Mouse (Mus musculus) c-Kit-positive CD71-positive TER-119-negative erythroid progenitor cells, embryonic 14.5 days (primary cell): ENCODE measurements around the gene AF067063.
"Not testable (repeated sequence)": the region's sequence is repeated elsewhere in the genome, so short reads cannot be mapped to it uniquely, and the experiment has no call there.

Experiments used
- DNase-seq: peaks from one replicate; pipeline ENCODE4 v3.0.0-alpha.2; 2013; ENCODE audit warnings: low read depth

AF067063 gene

GRCm38 (mm10) chr13:119830116-119830515 lies at the start of gene AF067063:
Gene AF067063, minus strand, starts transcription at chr13:119830216.
- not testable (repeated sequence) for DNase-seq

DNA sequence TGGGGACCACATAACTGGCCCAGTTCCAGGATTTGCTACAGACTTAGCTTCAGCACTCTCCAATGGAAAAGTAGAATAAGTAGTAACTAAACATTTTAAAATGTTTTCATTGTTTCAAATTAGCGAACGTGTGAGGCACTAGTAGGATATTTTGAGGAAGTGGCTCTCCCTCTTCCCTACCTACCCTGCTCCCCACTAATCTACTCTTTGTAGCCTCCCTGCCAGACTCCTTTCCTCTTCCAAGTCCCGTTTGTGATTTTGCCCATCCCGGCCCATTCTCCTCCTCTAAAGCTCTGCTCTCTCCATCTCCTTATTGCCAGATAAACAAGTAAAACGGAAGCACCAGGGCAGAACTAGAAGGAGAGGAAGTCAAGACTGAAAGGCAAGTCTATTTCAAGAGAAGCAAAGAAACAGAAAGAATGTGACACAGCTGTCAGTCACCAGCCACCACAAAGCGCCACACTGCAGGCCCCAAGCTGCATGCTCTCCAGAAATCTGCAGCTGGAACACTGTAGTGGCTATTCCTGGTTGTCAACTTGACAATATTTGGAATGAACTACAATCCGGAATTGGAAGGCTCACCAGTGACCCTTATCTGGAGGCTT lies 34.5 kb upstream of the AF067063 start:
- DNase-seq: not testable (repeated sequence)

DNA sequence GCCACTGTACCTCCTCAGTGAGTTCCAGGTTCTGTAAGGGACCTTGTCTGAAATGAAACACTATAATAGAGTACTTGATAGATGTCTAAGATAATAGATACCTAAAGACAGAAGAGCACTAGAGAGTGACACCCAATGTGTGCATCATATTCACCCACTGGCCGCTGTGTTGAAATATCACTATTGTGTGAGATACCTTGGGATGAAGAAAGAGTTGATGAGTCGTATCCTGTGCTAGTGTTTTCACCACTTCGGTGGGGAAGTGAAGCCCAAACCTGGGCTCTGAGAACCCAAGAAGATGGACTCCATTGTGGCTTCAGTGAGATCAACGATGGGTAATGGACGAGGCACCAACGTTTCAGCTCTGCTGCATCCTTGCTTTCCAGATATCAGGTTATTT lies 32.4 kb upstream of the AF067063 start:
- not testable (repeated sequence) for DNase-seq

DNA sequence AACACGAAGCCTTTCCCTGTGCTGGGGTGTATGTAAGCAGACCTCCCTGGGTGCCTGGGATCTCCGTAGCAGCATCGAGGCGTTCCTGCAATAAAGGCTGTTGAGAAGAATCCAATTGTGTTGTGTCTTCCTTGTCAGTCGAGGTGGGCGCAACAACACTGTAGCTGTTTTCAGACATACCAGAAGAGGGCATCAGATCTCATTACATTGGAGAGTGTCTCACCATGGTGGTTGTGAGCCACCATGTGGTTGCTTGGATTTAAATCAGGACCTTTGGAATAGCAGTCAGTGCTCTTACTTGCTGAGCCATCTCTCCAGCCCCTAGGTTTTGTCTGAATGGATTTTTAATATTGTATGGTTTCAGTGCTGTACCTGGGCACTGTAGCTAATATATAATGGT lies 10.0 kb upstream of the AF067063 start:
- not testable (repeated sequence) for DNase-seq

GRCm38 (mm10) chr13:119837719-119838337 lies 7.8 kb upstream of the AF067063 start:
- DNase-seq: peak; percentile 11

GRCm38 (mm10) chr13:119836324-119836811 lies 6.4 kb upstream of the AF067063 start:
- DNase-seq: not testable (repeated sequence)

DNA sequence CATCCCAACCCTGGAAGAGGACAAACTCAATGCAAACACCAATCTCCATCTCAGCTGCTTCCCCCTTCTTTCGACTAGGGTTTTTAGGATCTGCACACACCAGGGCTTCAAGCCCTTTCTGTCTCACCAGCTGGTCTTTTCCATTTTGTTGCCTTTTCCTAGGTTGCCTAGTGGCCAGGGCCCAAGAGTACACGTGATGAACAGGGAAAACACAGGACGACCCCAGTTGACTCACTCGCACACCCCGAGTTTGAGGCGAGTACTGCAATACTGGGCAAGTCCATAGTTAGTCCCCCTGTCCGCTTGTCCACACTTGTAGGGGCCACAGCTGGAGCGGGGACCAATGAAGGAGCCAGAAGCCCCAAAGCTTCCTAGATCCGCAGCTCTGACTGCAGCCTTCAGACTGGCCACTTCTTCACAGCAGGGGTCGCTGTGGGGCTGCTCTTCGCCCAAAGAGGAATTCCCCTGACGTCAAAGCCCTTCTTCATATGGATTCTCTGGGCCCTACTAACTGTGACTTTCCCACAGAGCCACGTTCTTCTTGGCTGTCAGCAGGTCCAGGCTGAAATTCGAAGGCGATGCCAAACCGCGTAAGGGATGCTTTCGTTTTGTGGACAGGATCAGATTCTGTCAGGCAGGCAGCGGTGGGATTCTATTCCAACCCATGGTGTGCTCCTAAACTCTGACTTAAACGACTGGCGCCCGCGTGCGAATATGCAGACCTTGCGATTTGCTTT lies 5.5 kb upstream of the AF067063 start, which contains the start of gene D13Ertd608e:
Gene D13Ertd608e (plus strand): TSS at position 687 of the 737 bp plus-strand sequence.
- not testable (repeated sequence) for DNase-seq

GRCm38 (mm10) chr13:119817579-119818206 lies 12.3 kb downstream of the AF067063 start:
- no peak for DNase-seq

DNA sequence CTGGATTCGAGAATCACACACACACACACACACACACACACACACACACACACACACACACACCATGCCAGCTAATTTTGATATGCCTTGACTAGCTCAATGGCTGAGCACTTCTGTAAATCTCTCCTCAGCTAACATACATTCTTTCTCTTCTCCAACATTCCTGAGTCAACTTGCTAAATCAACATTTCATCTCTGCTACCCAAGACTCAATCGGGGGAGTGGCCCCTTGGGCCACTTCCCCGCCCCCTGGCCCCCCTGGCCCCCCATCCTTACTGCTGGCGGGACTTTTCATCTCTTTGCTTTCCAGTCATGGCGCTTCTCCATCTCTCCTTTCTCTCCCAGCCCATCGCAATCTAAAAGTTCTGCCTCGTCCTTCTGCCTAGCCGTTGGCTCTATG lies 13.2 kb downstream of the AF067063 start:
- DNase-seq: no peak

DNA sequence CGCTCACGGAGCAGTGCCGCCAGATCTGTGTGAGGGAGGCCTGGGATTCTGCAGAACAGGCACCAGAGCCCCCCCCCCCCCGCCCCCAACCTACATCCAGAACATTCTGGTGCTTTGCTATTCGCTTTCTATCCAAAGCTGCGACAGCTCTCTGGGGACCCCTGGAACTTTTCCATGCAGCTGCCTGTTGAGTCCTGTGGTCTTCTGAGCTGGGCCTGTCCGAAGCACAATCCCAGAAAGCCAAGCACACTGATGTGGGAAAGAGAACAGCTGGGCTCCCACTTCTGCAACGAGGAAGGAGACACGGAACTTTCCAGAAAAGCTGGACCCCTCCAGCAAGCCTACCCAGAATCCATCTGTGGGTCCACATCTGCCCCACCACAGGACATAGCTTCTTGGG lies 20.0 kb downstream of the AF067063 start:
- no peak for DNase-seq

DNA sequence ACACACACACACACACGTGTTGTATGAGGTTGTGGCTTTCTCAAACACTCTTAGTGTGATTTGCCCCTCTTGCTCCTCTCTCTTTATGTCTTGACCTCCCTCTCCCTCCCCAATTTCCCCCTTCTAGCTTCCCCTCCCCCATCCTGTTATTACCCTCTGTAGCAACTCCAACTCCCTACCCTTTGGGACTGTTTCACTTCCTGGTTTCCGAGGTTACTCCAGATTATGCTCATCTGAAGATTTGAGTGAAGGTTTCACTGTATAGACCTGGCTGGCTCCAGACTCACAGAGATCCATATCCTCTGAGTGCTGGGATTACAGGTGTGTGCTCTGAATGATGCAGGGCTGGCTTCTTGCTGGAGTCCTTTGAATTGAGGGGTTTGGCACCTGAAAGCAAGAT lies 21.1 kb downstream of the AF067063 start:
- DNase-seq: no peak

GRCm38 (mm10) chr13:119797656-119798055 lies 32.4 kb downstream of the AF067063 start:
- no peak for DNase-seq

GRCm38 (mm10) chr13:119792791-119793404 lies 37.1 kb downstream of the AF067063 start:
- no peak for DNase-seq

- no peak for DNase-seq
Measured at GRCm38 (mm10) chr13:119791580-119792135, 38.4 kb downstream of the AF067063 start.

- peak; percentile 85 for DNase-seq
Measured at GRCm38 (mm10) chr13:119790761-119791579, 39.0 kb downstream of the AF067063 start, which contains the start of gene Zfp131. Gene Zfp131, minus strand, starts transcription at chr13:119790889.

DNA sequence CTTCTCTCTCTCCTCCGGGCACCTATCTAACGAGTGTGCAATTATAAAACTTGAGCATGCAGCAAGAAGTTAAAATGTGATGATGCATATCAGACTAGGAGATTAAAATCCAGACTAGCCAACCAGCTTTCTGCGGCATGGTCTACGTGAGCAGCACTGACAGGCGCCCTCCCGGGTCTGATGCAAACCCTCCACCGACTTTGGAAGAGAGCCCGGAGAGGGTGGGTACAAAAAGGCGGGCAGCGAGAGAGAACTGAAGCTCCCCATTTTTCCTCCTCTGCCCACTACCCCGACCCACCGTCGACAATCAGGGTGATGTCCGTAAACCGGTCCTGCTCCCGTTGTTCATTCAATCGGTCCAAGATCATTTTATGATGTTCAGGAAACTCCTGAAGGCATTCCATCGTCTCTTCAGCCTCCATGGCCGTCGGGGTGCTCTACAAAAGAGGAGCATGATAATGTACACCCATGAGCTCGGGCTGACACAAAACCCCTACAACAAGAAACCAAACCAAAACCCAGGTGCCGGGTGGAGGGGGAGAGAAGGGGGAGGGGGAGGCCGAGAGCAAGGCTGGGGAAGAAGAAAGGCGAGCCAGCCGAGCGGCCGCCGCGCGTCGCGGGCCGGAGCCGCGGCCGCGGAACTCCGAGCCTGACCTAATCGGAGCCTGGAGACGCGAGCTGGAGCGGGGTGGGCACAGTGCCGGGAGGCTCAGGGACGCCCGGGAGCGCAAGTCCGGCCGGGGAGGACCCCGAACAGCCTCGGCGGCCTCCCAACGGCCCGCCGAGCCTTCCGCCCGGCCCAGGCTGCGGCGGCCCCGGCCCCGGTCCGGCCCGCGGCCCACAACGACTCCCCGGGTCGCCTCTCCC lies 39.9 kb downstream of the AF067063 start:
- peak; percentile 48 for DNase-seq

- no peak for DNase-seq
Measured at GRCm38 (mm10) chr13:119783581-119783980, 46.4 kb downstream of the AF067063 start.
